Mouse (Mus musculus) ES-E14 (cell line): ENCODE data around the gene Dusp1.

Source experiments
- CHD2 ChIP-seq: IDR thresholded peaks from 2 replicates; pipeline ENCODE4 v1.6.1; 2014; ENCODE audit warnings: mild to moderate bottlenecking, low read depth, low read length, inconsistent platforms
- MAFK ChIP-seq: IDR thresholded peaks from 2 replicates; pipeline ENCODE4 v1.6.1; 2014; ENCODE audit warnings: mild to moderate bottlenecking, low read depth, low read length, inconsistent platforms; ENCODE audit not compliant: insufficient read depth
- ZC3H11A ChIP-seq: IDR thresholded peaks from 2 replicates; pipeline ENCODE4 v1.6.1; 2012; ENCODE audit warnings: low read depth, mild to moderate bottlenecking, inconsistent platforms, low read length, borderline replicate concordance
- ZNF384 ChIP-seq: IDR thresholded peaks from 2 replicates; pipeline ENCODE4 v1.6.1; 2012; ENCODE audit warnings: low read depth, low read length, inconsistent platforms

DNA sequence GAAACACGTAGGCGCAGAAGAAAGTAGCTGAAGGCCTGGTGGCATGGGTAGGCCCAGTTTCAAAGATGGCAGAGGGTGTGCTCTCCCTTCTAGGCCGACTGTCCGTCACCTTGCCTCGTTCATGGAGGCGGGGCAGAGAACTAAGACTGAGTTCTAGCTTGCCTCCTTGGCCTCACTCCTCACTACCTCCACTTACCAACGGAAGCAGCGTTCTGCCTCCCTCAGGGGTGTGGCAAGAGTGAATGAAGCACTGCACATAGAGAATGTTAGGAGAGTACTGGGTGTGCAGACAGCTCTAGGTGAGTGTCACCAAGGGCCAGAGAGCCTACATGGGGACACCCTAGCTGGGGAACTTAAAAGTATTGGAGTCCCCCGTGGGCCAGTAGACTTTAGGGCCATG is 21.1 kb upstream of the Dusp1 start:
- TF ChIP-seq ZNF384 (no peak), CHD2 (no peak), ZC3H11A (no peak), MAFK (no peak)
